ENCODE assay signal across 8 mouse cellular contexts in the genomic region with DNA sequence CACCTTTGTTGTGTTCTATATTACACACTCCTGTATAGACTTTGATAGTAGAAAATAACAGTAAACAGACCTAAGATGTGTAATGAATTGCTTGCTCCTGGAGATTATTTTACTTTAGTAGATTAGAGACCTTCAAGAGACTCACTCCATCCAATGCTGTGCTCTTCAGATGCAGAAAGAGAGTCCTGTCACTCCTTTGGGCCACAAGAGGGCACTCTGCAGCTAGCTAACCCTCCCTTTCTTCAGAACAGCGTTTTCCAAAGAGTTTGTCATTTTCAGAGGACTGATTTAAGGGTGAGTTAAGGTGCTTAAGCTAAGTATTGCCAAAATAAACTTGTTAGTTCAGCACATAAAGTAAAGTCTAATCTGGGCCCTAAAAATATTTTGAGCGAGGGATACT. TPM values are rescaled to one million over a fixed set of nuclear protein-coding genes. Genes with fewer than 3 reads are reported as not detected.
A peak's percentile ranks its signal among the peaks of the same experiment; 100 is the strongest.
DNase-seq lines count a peak whose midpoint lies in the region; ATAC-seq and TF ChIP-seq lines count a peak whose summit lies in the region.
"Had no signal": no experiment of that assay in that cellular context is flagged by ENCODE, and none has a peak within 500 bp of the region (broad histone marks: within the 10 kb centered on the region; RNA-seq: fewer than 3 reads in every experiment).

No protein-coding gene starts in this region.

- TF ChIP-seq RAD21 in MEL (IDR thresholded peaks at IDR 0.05; ENCODE audit: low read depth, low read length) = peak; percentile 34

- no peak overlapping the region for H3K9ac ChIP-seq in MEL (ENCODE audit: control insufficient read depth, low read depth, low read length, poor library complexity, severe bottlenecking)
- no peak overlapping the region for H3K9ac ChIP-seq in liver, embryonic 13.5 days
- H3K9ac ChIP-seq: heart, embryonic 15.5 days had no signal

- no peaks in the 10 kb centered on the region for H3K9me3 ChIP-seq in MEL (replicated peaks; ENCODE audit: insufficient read depth, low read length)
- no peaks in the 10 kb centered on the region for H3K9me3 ChIP-seq in liver, embryonic 13.5 days (replicated peaks)
- H3K9me3 ChIP-seq: heart, embryonic 15.5 days had no signal

- H3K27ac ChIP-seq in MEL (ENCODE audit: control insufficient read depth, low read depth, low read length) = no peak overlapping the region
- H3K27ac ChIP-seq in liver, embryonic 13.5 days = no peak overlapping the region
- H3K27ac ChIP-seq: heart, embryonic 15.5 days had no signal

- DNase-seq in left cerebral cortex, postnatal 10 days (ENCODE audit: extremely low spot score in 1 of 2, low spot score in 2 of 2) = peak; percentile 22 to 41
- DNase-seq in left cerebral cortex, adult 11 months (ENCODE audit: low spot score) = no peak
- DNase-seq in MEL (ENCODE audit: low read depth, low spot score) = peak; percentile 72
- peak; percentile 29 for DNase-seq in c-Kit-positive CD71-negative TER-119-negative erythroid progenitor cells, embryonic 14.5 days (ENCODE audit: low read depth)
- peak; percentile 17 for DNase-seq in gastrocnemius, postnatal 14 days
- DNase-seq in liver, embryonic 13.5 days = peak; percentile 6
- peak; percentile 60 for DNase-seq in retina, postnatal 1 day

- ATAC-seq in liver, embryonic 13.5 days (ENCODE audit: low read depth) = no peak

- peaks cover 22% of the 10 kb centered on the region for H3K79me2 ChIP-seq in MEL (ENCODE audit: control insufficient read depth, insufficient read depth, low read length, poor library complexity)

- peak; percentile 79 to 80 (median 79) for TF ChIP-seq CTCF in MEL (IDR thresholded peaks at IDR 0.05 in 2 of 3, conservative IDR thresholded peaks at IDR 0.05 in 1 of 3; ENCODE audit: control insufficient read depth in 1 of 3, insufficient read depth in 1 of 3, low read depth in 2 of 3, low read length in 3 of 3, poor library complexity in 1 of 3, severe bottlenecking in 1 of 3)

- no peak for TF ChIP-seq POLR2A in MEL (IDR thresholded peaks at IDR 0.05; ENCODE audit: control insufficient read depth in 1 of 2, insufficient read depth in 1 of 2, low read depth in 1 of 2, low read length in 2 of 2, poor library complexity in 1 of 2)

- peaks cover 26 to 35% of the 10 kb centered on the region in 2 experiments for H3K36me3 ChIP-seq in MEL (ENCODE audit: control insufficient read depth in 1 of 2, insufficient read depth in 2 of 2, low read length in 2 of 2)
- peaks cover 24% of the 10 kb centered on the region for H3K36me3 ChIP-seq in liver, embryonic 13.5 days

- no peaks in the 10 kb centered on the region for H3K27me3 ChIP-seq in MEL (ENCODE audit: control insufficient read depth in 1 of 2, insufficient read depth in 2 of 2, low read length in 2 of 2)
- H3K27me3 ChIP-seq in liver, embryonic 13.5 days = no peaks in the 10 kb centered on the region
- H3K27me3 ChIP-seq: heart, embryonic 15.5 days had no signal

- H3K4me1 ChIP-seq in MEL (ENCODE audit: control insufficient read depth in 1 of 2, insufficient read depth in 2 of 2, low read length in 2 of 2) = peaks cover 6 to 11% of the 10 kb centered on the region in 2 experiments; a peak in 3 of 4 replicates
- peaks cover 4% of the 10 kb centered on the region for H3K4me1 ChIP-seq in liver, embryonic 13.5 days (replicated peaks)
- H3K4me1 ChIP-seq: heart, embryonic 15.5 days had no signal

- no peak overlapping the region for H3K4me2 ChIP-seq in liver, embryonic 13.5 days
- H3K4me2 ChIP-seq: heart, embryonic 15.5 days had no signal

- no peak overlapping the region for H3K4me3 ChIP-seq in MEL (ENCODE audit: control insufficient read depth in 1 of 2, insufficient read depth in 1 of 2, low read depth in 2 of 2, low read length in 2 of 2)
- no peak overlapping the region for H3K4me3 ChIP-seq in liver, embryonic 13.5 days (replicated peaks)
- H3K4me3 ChIP-seq: heart, embryonic 15.5 days had no signal

- intact Hi-C loops in left cerebral cortex, postnatal 10 days (cut with DNase I) = no loop called here
- intact Hi-C loops in gastrocnemius, postnatal 14 days (cut with DNase I; ENCODE audit: low total_unique reads) = loop anchor here (5.0 kb wide), 1 partner anchor 188 kb away; no protein-coding TSS in a partner anchor

- whole genome bisulfite sequencing in liver, embryonic 13.5 days (ENCODE audit: insufficient replicate concordance) = 72% methylated on average over 2 of the region's 2 CpGs

- no peak for TF ChIP-seq EP300 in MEL (IDR thresholded peaks at IDR 0.05; ENCODE audit: low read depth in 1 of 2, low read length in 2 of 2)

TF ChIP-seq in MEL, 35 proteins besides CTCF, POLR2A, EP300 and RAD21:
- no peak for TF ChIP-seq MYB (IDR thresholded peaks at IDR 0.05; ENCODE audit: low read depth, low read length)
- peak; percentile 58 for TF ChIP-seq SMC3 (IDR thresholded peaks at IDR 0.05; ENCODE audit: low read depth, low read length)
TF ChIP-seq in MEL: peak in this region for 1.

RNA-seq across cellular contexts. Expression of a gene that starts 25.0 kb away (rescaled TPM):
- 100 to 1,000 TPM; 149 to 193 TPM for total RNA-seq in left cerebral cortex, postnatal 10 days (2021)
- 62.9 and 67.7 TPM in 2 replicates for total RNA-seq in MEL (2012; rRNA removed)
- polyA plus RNA-seq in MEL (2012; ENCODE audit: insufficient read depth in 1 of 2, insufficient read length in 2 of 2, low read depth in 1 of 2, low replicate concordance in 2 of 2, missing spikeins in 1 of 2) = 100 to 1,000 TPM in 1 of 2 experiments, 10 to 100 TPM in 1; 87.8 to 140 TPM
- 10 to 100 TPM; 63.1 to 66.7 TPM for total RNA-seq in gastrocnemius, postnatal 14 days (2021)
- 18.0 and 21.4 TPM in 2 replicates for polyA plus RNA-seq in liver, embryonic 13.5 days (2015; fragmentation: Nextera tagmentation; extraction: Ambion mirVana)
